Mouse (Mus musculus) midbrain, embryonic 16.5 days (tissue): ENCODE data around the gene Hdac7. TPM values are rescaled to one million over a fixed set of nuclear protein-coding genes. Genes with fewer than 3 reads are reported as not detected.

Experiments used
- ATAC-seq: fragments of 200-750 bp; cut with Nextera tagmentation; 2 replicates; pipeline ENCODE4 v1.8.0; 2017; ENCODE audit warnings: moderate TSS enrichment
- H3K27ac ChIP-seq: fragments of 300-500 bp; sonication (generic); 2 replicates; pipeline ENCODE4 v1.5.1; 2014; ENCODE audit warnings: mild to moderate bottlenecking, low read length, mixed read lengths
- H3K27me3 ChIP-seq: fragments of 300-500 bp; sonication (generic); 2 replicates; pipeline ENCODE4 v1.6.1; 2014; ENCODE audit warnings: low read depth, low read length, mixed read lengths; ENCODE audit not compliant: control insufficient read depth, insufficient read depth
- H3K36me3 ChIP-seq: fragments of 300-500 bp; sonication (generic); 2 replicates; pipeline ENCODE4 v1.6.1; 2014; ENCODE audit warnings: mild to moderate bottlenecking, low read length, moderate library complexity, mixed read lengths; ENCODE audit not compliant: control insufficient read depth, insufficient read depth
- H3K4me1 ChIP-seq: fragments of 300-500 bp; sonication (generic); 2 replicates; pipeline ENCODE4 v1.6.1; 2014; ENCODE audit warnings: mild to moderate bottlenecking, low read length, mixed read lengths; ENCODE audit not compliant: control insufficient read depth, insufficient read depth
- H3K4me2 ChIP-seq: fragments of 300-500 bp; sonication (generic); 2 replicates; pipeline ENCODE4 v1.6.1; 2014; ENCODE audit warnings: mild to moderate bottlenecking, low read length, mixed read lengths
- H3K4me3 ChIP-seq: fragments of 300-500 bp; sonication (generic); 2 replicates; pipeline ENCODE4 v1.5.1; 2014; ENCODE audit warnings: low read depth, mild to moderate bottlenecking, low read length, moderate library complexity, mixed read lengths
- H3K9ac ChIP-seq: fragments of 300-500 bp; sonication (generic); 2 replicates; pipeline ENCODE4 v1.6.1; 2014; ENCODE audit warnings: low read depth, low read length, mixed read lengths
- H3K9me3 ChIP-seq: fragments of 300-500 bp; sonication (generic); replicated peaks from 2 replicates; pipeline ENCODE4 v1.6.1; 2014; ENCODE audit warnings: mild to moderate bottlenecking, low read length, mixed read lengths; ENCODE audit not compliant: control insufficient read depth, poor library complexity, severe bottlenecking
- WGBS: fragments of 180-500 bp; shearing (Covaris S2); extraction: QIAGEN DNeasy Blood & Tissue Kit; methylation state at CpG from one replicate; pipeline ENCODE4 v1.1.7; 2014; 5-methylcytosine and 5-hydroxymethylcytosine counted together
- polyA plus RNA-seq: library from polyadenylated mRNA; unstranded; fragments of >200 nt; fragmentation: Nextera tagmentation; extraction: Ambion mirVana; gene quantifications from 2 replicates; pipeline ENCODE4 v1.2.1, GENCODE M21; 2015

Gene Hdac7
- polyA plus RNA-seq, 1 experiment from 2014 or later: 28.6 TPM

- WGBS: 98% methylated on average over 2 of the region's 2 CpGs
- no peak for ATAC-seq
- H3K4me3 ChIP-seq: no peak overlapping the region
Observed at GRCm38 (mm10) chr15:97847866-97848265, 3.6 kb upstream of the Hdac7 start.

DNA sequence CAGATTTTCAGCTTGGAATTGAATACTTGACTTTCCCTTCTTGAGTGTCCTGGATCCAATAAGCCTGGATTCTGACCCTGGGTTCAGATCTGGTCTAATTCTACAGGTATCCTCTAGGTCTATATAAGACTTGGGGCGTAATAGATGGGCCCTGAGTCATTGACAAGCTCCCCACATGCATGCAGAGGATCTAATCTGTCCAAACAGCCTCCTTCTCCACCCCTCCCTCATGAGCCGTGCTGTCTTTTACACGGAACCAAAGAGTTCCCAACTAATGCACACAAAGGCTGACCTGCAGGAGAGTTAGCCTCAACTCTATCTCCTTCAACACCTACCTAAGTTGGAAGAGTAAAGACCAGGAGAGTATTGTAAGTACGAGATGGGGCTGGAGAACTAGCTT lies 3.0 kb upstream of the Hdac7 start:
- no peaks in the 10 kb centered on the region for H3K36me3 ChIP-seq
- no peaks in the 10 kb centered on the region for H3K4me1 ChIP-seq
- no peaks in the 10 kb centered on the region for H3K27me3 ChIP-seq
- no peak overlapping the region for H3K27ac ChIP-seq
- H3K9ac ChIP-seq: no peak overlapping the region
- H3K9me3 ChIP-seq: no peaks in the 10 kb centered on the region
- ATAC-seq: no peak
- no peak overlapping the region for H3K4me3 ChIP-seq
- WGBS: 84% methylated on average over 4 of the region's 4 CpGs
- H3K4me2 ChIP-seq: no peak overlapping the region

More at GRCm38 (mm10) chr15:97847866-97848265, 3.6 kb upstream of the Hdac7 start:
- H3K9ac ChIP-seq: no peak overlapping the region
- no peaks in the 10 kb centered on the region for H3K36me3 ChIP-seq
- no peak overlapping the region for H3K27ac ChIP-seq
- no peak overlapping the region for H3K4me2 ChIP-seq
- H3K27me3 ChIP-seq: no peaks in the 10 kb centered on the region
- H3K9me3 ChIP-seq: no peaks in the 10 kb centered on the region
- H3K4me1 ChIP-seq: no peaks in the 10 kb centered on the region

DNA sequence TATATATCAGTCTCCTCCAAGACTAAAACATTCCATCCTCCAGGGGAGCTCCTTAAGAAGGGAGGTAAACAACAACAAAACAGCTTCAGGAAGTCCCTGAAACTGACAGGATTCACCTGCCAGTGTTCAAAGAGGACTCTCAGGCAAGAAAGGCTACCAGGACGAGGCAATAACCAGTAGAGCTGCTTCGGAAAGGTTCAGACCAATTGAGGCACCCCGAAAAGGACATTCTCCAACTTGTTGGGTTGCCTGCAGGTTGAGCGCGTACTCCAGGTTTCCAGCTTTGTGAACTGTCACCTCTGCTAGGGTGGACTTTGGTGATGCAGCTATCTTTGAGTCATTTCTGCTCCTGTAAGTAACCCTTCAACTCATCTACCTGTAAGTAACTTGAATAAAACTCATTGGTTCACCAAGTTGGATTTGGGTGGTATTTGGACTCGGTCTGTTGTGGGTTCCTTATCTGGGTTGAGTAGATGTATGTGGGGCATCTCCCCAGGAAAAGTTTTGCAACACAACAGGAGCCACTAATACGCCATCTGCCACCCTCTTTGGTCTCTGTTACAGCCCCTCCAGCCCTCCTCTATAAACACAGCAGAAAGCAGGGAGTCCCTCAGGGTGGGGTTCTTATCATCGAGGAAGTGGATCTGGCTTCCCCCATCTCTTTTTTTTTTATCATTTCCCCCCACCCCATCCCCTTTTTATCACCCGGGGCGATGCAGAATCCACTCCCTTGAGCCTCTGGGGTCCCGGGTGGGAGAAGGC lies 2.0 kb upstream of the Hdac7 start:
- Histone ChIP-seq H3K36me3 (no peaks in the 10 kb centered on the region), H3K4me3 (no peak overlapping the region), H3K27ac (no peak overlapping the region), H3K4me1 (no peaks in the 10 kb centered on the region), H3K27me3 (no peaks in the 10 kb centered on the region), H3K9ac (no peak overlapping the region), H3K9me3 (no peaks in the 10 kb centered on the region), H3K4me2 (no peak overlapping the region)
- 90% methylated on average over 11 of the region's 11 CpGs for WGBS
- no peak for ATAC-seq

DNA sequence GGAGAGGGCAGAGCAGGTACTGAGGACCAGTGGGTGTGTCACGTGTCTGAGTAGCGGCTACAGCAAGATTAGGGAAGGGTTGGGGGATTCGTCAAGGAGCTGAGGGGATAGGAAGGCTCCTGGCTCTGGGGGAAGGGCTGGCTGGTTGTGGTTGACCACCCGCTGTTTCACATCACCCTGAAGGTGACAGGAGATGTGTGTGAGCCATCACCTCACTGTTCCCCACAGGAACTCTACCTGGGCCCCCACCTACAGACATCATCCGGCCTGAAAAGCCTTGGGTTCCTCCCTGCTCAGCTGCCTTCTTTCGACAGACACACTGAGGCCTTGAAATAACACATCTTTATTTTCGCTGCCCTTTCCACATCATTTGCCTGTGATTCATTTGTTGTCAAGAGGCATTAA lies 1.1 kb downstream of the Hdac7 start:
- H3K4me2 ChIP-seq: no peak overlapping the region
- H3K27me3 ChIP-seq: no peaks in the 10 kb centered on the region
- H3K4me1 ChIP-seq: no peaks in the 10 kb centered on the region; the same call in 1 of the 2 replicates
- no peak overlapping the region for H3K4me3 ChIP-seq
- no peak overlapping the region for H3K27ac ChIP-seq
- WGBS: 81% methylated on average over 7 of the region's 7 CpGs
- no peak overlapping the region for H3K9ac ChIP-seq
- no peaks in the 10 kb centered on the region for H3K9me3 ChIP-seq
- ATAC-seq: no peak
- H3K36me3 ChIP-seq: no peaks in the 10 kb centered on the region

GRCm38 (mm10) chr15:97842058-97842457 lies 2.2 kb downstream of the Hdac7 start:
- peaks cover 3% of the 10 kb centered on the region for H3K4me1 ChIP-seq
- ATAC-seq: no peak
- no peak overlapping the region for H3K4me3 ChIP-seq
- no peak overlapping the region for H3K9ac ChIP-seq
- H3K36me3 ChIP-seq: no peaks in the 10 kb centered on the region
- no peak overlapping the region for H3K27ac ChIP-seq
- H3K9me3 ChIP-seq: no peaks in the 10 kb centered on the region
- WGBS: 79% methylated on average over 6 of the region's 6 CpGs
- no peaks in the 10 kb centered on the region for H3K27me3 ChIP-seq
- no peak overlapping the region for H3K4me2 ChIP-seq

DNA sequence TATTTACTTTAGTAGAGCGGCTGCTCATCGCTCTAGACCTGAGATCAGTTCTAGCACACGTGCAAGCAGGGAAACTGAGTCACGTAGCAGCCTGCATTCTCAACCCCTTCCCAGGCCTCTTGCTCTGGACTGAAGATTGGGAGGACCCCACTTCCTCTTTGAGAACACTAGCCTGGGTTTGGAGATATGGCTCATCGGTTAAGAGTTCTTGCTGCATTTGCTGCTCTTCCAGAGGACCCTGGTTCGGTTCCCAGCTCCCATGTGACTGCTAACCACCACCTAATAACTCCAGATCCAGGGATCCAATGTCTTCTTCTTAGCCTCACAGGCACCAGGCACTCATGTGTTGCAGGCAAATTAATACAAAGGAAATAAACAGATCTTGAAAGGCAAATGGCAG lies 2.9 kb downstream of the Hdac7 start:
- Histone ChIP-seq H3K4me2 (no peak overlapping the region), H3K36me3 (no peaks in the 10 kb centered on the region), H3K27ac (no peak overlapping the region), H3K4me3 (no peak overlapping the region), H3K9ac (no peak overlapping the region), H3K4me1 (peaks cover 4% of the 10 kb centered on the region), H3K9me3 (no peaks in the 10 kb centered on the region), H3K27me3 (no peaks in the 10 kb centered on the region)
- 95% methylated on average over 6 of the region's 6 CpGs for WGBS
- no peak for ATAC-seq

DNA sequence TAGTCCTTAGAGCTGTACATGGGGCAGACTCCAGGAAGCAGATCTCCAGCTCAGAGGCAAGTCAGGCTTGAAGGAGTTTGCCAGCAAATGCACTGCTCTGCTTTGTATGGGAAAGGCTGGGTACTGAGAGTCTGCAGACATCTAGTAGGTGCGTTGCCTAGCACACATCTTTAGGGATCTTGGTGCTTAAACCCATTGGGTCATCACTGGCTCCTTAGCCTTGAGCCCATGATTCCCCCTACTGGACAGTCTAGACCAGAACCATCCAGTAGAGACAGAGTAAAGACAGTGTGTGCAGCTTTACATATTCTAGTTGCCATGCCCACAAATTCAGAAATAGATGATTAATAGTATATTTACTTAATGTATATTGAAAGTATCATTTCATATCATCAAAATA lies 3.5 kb downstream of the Hdac7 start:
- no peak for ATAC-seq
- peaks cover 8% of the 10 kb centered on the region for H3K4me1 ChIP-seq
- no peak overlapping the region for H3K9ac ChIP-seq
- H3K36me3 ChIP-seq: no peaks in the 10 kb centered on the region
- H3K27me3 ChIP-seq: no peaks in the 10 kb centered on the region
- H3K9me3 ChIP-seq: no peaks in the 10 kb centered on the region
- no peak overlapping the region for H3K27ac ChIP-seq
- no peak overlapping the region for H3K4me2 ChIP-seq
- 96% methylated on average over 1 of the region's 1 CpGs for WGBS
- H3K4me3 ChIP-seq: no peak overlapping the region

- no peak for ATAC-seq
Observed at GRCm38 (mm10) chr15:97839991-97840455, 4.3 kb downstream of the Hdac7 start.

DNA sequence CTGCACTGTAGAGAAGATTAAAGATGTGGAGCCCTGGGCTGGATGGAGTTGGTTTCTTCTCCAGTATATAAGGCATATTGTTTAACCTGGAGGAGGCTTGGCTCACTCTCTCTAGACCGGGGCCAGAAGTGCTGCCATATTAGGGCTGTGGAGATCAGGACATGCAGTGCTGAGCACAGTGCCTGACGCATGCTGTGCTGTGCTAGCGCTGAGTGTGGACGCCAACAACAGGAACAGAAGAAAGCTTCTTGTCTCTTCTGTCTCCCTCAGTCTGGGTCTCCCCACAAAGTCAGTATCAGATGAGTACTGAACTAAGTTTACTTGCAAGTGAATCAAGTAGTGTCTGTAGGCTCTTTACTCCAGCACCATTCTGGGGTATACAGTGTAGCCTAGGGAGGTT lies 4.8 kb downstream of the Hdac7 start:
- H3K4me1 ChIP-seq: peaks cover 8% of the 10 kb centered on the region
- WGBS: 74% methylated on average over 4 of the region's 4 CpGs
- H3K4me2 ChIP-seq: no peak overlapping the region
- H3K9ac ChIP-seq: no peak overlapping the region
- H3K27ac ChIP-seq: no peak overlapping the region
- H3K4me3 ChIP-seq: no peak overlapping the region
- H3K36me3 ChIP-seq: no peaks in the 10 kb centered on the region
- no peaks in the 10 kb centered on the region for H3K27me3 ChIP-seq
- ATAC-seq: no peak
- no peaks in the 10 kb centered on the region for H3K9me3 ChIP-seq

More at GRCm38 (mm10) chr15:97839991-97840455, 4.3 kb downstream of the Hdac7 start:
- Histone ChIP-seq H3K9me3 (no peaks in the 10 kb centered on the region), H3K36me3 (no peaks in the 10 kb centered on the region), H3K4me3 (no peak overlapping the region), H3K27ac (no peak overlapping the region), H3K9ac (no peak overlapping the region), H3K27me3 (no peaks in the 10 kb centered on the region), H3K4me2 (no peak overlapping the region), H3K4me1 (peaks cover 8% of the 10 kb centered on the region)
- WGBS: 51% methylated on average over 3 of the region's 3 CpGs
